Mouse (Mus musculus) right cerebral cortex, postnatal 4 days (tissue): Measurements from ENCODE around the gene Ceacam13.
"Not testable (repeated sequence)": the region's sequence is repeated elsewhere in the genome, so short reads cannot be mapped to it uniquely, and the experiment has no call there.

Experiments used
- DNase-seq: peaks from one replicate; pipeline ENCODE4 v3.0.0-alpha.2; 2022

Ceacam13 gene

GRCm38 (mm10) chr7:18009589-18009988 is at the start of gene Ceacam13:
Gene Ceacam13 (plus strand): TSS chr7:18009889.
- no peak for DNase-seq

- DNase-seq = no peak
These were observed 37.9 kb upstream of the Ceacam13 start, which contains the start of gene Ceacam11 for GRCm38 (mm10) chr7:17971824-17972223. Gene Ceacam11 (plus strand): TSS chr7:17972124.

DNA sequence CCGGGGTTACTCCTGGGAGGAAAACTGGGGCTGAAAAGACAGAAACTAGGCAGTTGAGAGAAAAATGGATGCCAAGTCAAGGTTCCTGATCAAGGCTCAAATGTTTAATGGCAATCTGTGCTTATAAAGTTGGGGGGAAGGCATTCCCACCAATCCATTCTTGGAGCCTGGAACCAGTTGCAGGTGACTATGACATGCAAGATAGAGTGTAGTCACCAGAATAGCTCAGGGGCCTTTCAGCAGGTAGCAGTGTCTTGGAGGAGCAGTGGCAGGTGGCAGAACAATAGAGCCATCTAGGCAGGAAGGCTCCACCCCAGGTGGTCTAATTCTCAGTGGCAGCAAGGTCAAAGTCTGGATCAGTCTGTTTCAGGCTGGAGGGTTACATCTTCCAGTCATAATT is 8.6 kb upstream of the Ceacam13 start:
- not testable (repeated sequence) for DNase-seq

DNA sequence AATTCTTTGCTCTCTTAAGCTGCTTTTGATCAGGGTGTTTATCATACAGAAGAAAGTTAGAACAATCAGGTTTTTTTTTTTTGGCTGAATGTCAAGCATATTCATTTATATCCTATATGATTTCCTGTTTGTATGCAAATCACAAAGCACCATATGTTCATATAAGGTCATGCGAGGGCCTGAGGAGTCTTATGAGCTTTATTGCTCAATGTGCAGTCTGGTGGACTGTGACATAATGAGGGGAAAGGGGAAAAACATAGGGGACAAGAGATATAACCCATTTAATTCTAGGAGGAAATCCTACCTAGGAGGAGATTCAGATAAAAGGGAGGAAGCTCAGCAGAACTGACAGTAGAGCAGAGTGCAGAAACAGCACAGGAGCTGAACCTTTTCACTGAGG is 55.9 kb downstream of the Ceacam13 start, which contains the start of gene Ceacam12:
TSS of gene Ceacam12 (plus strand) at position 301 of the 400 bp plus-strand sequence.
- no peak for DNase-seq
